Mouse (Mus musculus): ENCODE measurements at regions not wholly inside any gene's neighbourhood (a gene's known extent, or its start where the extent isn't known, plus 50 kb on each side); places are given as distances from the start of the nearest gene placed in this dataset.

DNA sequence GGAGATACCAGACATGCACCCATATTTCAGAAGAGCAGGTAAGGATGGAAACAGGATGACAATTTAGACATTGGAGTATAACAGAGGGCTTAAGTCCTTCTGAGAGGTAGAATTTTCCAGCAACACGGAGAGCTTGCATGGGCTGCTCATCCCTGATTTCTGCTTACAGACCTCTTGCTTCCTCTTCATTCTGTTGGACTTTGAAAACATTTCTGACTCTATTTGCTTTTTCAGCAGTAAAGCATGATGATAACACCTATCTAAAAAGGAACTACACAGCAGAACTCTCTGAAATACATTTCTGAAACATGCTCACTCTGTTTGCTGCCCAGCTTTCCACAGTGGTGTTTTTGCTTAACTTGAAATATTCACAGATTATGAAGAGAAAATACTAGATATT, 176.6 kb upstream of the Igsf10 start:
- 66% methylated on average over 1 of the region's 1 CpGs for WGBS

DNA sequence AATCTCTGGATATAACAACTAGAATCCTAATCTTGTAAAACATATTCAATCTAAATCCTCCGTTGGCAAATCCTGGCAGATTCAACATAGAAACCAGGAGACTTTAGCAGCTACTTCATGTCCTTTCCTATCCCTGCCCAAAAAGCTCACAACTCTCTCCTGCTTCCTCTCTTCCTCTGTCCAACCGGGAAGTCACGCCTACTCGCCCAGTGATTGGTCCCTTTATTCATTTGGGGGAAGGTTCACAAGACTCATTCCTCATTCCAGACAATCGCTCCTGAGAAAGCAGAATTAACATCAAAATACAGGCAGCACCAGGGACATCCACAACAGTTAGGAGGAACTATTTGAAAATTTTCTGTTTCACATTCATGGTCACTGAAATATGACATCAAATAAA, 133.9 kb upstream of the Igsf10 start:
- no peak overlapping the region for H3K9ac ChIP-seq (ENCODE audit: low read depth, low read length)
- H3K4me1 ChIP-seq (ENCODE audit: control insufficient read depth, insufficient read depth, low read length), result no peaks in the 10 kb centered on the region
- H3K79me2 ChIP-seq (replicated peaks; ENCODE audit: control insufficient read depth, insufficient read depth, low read length), result no peaks in the 10 kb centered on the region
- DNase-seq, result no peak
- no peaks in the 10 kb centered on the region for H3K36me3 ChIP-seq (ENCODE audit: control insufficient read depth, insufficient read depth, low read length)
- H3K27ac ChIP-seq, result no peak overlapping the region
- WGBS, result 23% methylated on average over 5 of the region's 5 CpGs
- intact Hi-C loops (cut with DNase I), result no loop called here
- TF ChIP-seq EP300 (IDR thresholded peaks at IDR 0.05; ENCODE audit: insufficient read depth, low read depth, low read length), result no peak
- no peak for TF ChIP-seq CTCF (IDR thresholded peaks at IDR 0.05)
- no peak for TF ChIP-seq POLR2A (IDR thresholded peaks at IDR 0.05; ENCODE audit: insufficient read depth, low read depth, low read length)
- no peak overlapping the region for H3K4me3 ChIP-seq
- H3K27me3 ChIP-seq (ENCODE audit: control insufficient read depth, insufficient read depth, low read length), result no peaks in the 10 kb centered on the region

More for the DNA sequence above, 176.6 kb upstream of the Igsf10 start:
- DNase-seq, result no peak
- Histone ChIP-seq H3K79me2 (replicated peaks; ENCODE audit: control insufficient read depth, insufficient read depth, low read length) (no peaks in the 10 kb centered on the region), H3K9ac (ENCODE audit: low read depth, low read length) (no peak overlapping the region), H3K27ac (no peak overlapping the region), H3K36me3 (ENCODE audit: control insufficient read depth, insufficient read depth, low read length) (no peaks in the 10 kb centered on the region), H3K27me3 (ENCODE audit: control insufficient read depth, insufficient read depth, low read length) (no peaks in the 10 kb centered on the region), H3K4me1 (ENCODE audit: control insufficient read depth, insufficient read depth, low read length) (no peaks in the 10 kb centered on the region), H3K4me3 (no peak overlapping the region)
- no peak for TF ChIP-seq POLR2A (IDR thresholded peaks at IDR 0.05; ENCODE audit: insufficient read depth, low read depth, low read length)
- TF ChIP-seq EP300 (IDR thresholded peaks at IDR 0.05; ENCODE audit: insufficient read depth, low read depth, low read length), result no peak
- TF ChIP-seq CTCF (IDR thresholded peaks at IDR 0.05), result no peak
- intact Hi-C loops (cut with DNase I), result no loop called here

DNA sequence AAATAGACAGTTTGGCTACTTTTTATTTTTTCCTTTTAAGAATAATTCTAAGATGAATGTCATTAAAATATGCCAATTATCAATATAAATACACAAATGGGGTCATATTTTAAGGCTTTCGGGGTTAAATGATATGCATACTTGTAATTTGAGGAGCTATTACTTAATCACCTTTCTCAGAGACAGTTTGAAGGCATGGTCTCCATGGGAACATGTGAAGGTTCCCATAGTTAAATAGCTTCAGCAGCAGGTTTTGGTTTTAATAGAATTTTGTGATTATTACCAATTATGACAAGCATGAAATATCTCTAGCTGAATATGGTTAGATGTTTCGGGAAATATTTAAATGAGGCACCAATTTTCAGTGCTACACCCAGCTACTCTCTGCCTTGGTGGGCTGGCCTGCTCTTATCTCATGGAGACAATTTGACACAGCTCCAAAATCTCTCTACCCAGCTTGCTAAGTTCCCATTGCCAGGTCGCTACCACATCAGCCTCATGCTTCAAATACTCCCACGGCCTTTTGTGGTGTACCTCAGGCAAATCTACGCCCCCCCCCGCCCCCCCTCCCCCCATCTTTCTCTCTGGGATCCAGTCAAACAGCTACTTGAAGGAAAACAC, 133.4 kb upstream of the Igsf10 start:
- Histone ChIP-seq H3K27me3 (ENCODE audit: control insufficient read depth, insufficient read depth, low read length) (no peaks in the 10 kb centered on the region), H3K27ac (no peak overlapping the region), H3K4me1 (ENCODE audit: control insufficient read depth, insufficient read depth, low read length) (no peaks in the 10 kb centered on the region), H3K36me3 (ENCODE audit: control insufficient read depth, insufficient read depth, low read length) (no peaks in the 10 kb centered on the region), H3K79me2 (replicated peaks; ENCODE audit: control insufficient read depth, insufficient read depth, low read length) (no peaks in the 10 kb centered on the region), H3K4me3 (no peak overlapping the region), H3K9ac (ENCODE audit: low read depth, low read length) (no peak overlapping the region)
- WGBS, result 33% methylated on average over 6 of the region's 6 CpGs
- no peak for DNase-seq
- intact Hi-C loops (cut with DNase I), result no loop called here
- no peak for TF ChIP-seq POLR2A (IDR thresholded peaks at IDR 0.05; ENCODE audit: insufficient read depth, low read depth, low read length)
- no peak for TF ChIP-seq EP300 (IDR thresholded peaks at IDR 0.05; ENCODE audit: insufficient read depth, low read depth, low read length)
- TF ChIP-seq CTCF (IDR thresholded peaks at IDR 0.05), result no peak

DNA sequence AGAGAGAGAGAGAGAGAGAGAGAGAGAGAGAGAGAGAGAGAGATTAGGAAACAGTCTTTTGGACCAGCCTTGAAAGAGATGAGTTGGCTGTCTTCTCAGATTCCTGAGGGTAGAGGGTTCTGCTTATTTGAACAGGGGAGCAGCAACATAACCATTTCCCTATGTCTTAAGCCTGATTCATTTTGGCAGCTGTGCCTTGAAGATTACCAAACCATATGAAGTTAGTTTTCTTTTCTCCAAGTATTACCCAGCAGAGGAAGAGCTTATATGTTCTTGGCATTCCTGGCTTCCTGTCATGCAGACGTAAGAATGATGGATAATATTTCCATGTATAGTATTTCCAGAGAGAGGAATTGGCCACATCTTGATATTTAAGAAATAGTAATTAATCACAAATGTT, 124.8 kb upstream of the Igsf10 start:
- H3K4me1 ChIP-seq (ENCODE audit: control insufficient read depth, insufficient read depth, low read length), result no peaks in the 10 kb centered on the region
- no peaks in the 10 kb centered on the region for H3K27me3 ChIP-seq (ENCODE audit: control insufficient read depth, insufficient read depth, low read length)
- no peak for TF ChIP-seq EP300 (IDR thresholded peaks at IDR 0.05; ENCODE audit: insufficient read depth, low read depth, low read length)
- TF ChIP-seq CTCF (IDR thresholded peaks at IDR 0.05), result no peak
- TF ChIP-seq POLR2A (IDR thresholded peaks at IDR 0.05; ENCODE audit: insufficient read depth, low read depth, low read length), result no peak
- no peak overlapping the region for H3K4me3 ChIP-seq
- 28% methylated on average over 1 of the region's 1 CpGs for WGBS
- intact Hi-C loops (cut with DNase I), result no loop called here
- no peak overlapping the region for H3K27ac ChIP-seq
- DNase-seq, result no peak
- H3K79me2 ChIP-seq (replicated peaks; ENCODE audit: control insufficient read depth, insufficient read depth, low read length), result no peaks in the 10 kb centered on the region
- no peaks in the 10 kb centered on the region for H3K36me3 ChIP-seq (ENCODE audit: control insufficient read depth, insufficient read depth, low read length)
- no peak overlapping the region for H3K9ac ChIP-seq (ENCODE audit: low read depth, low read length)

DNA sequence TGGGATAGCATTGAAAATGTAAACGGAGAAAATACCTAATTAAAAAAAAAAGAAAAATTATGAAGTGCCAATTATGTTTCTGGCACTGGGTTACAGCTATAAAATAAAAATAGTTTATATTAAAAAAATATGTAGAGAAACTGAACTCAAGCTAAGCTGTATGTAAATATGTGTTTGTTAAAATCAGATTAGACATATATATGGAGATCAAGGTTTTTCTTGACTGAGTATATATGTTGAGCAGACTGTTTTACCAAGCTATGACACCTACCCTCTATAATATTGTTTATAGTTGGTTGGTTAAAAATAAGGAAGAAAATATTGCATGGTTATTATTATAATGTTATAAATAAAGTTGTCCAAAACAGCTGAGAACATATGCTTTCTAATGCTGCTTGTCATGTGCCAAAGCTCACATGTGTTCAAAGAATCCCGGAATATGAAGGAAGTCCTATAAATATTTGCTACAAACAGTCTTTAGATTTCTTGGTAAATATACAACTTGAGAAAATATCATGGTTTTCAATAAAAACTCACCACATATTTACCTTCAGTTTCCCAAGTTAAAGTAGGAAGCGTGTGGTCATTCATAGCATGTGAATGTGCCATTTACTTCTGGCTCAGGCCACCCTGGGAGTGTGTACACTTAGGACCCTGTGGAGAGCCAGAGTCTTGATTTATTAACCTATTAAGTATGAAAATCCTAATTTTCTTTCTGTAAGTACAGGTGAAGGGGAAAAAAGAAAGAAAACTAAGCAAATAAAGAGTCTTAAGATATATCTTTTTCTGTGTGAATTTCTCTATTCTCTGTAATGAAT, 118.4 kb upstream of the Igsf10 start:
- intact Hi-C loops (cut with DNase I), result no loop called here
- 75% methylated on average over 3 of the region's 3 CpGs for WGBS
- TF ChIP-seq POLR2A (IDR thresholded peaks at IDR 0.05; ENCODE audit: insufficient read depth, low read depth, low read length) (no peak), EP300 (IDR thresholded peaks at IDR 0.05; ENCODE audit: insufficient read depth, low read depth, low read length) (no peak), CTCF (IDR thresholded peaks at IDR 0.05) (no peak)
- no peaks in the 10 kb centered on the region for H3K4me1 ChIP-seq (ENCODE audit: control insufficient read depth, insufficient read depth, low read length)
- H3K36me3 ChIP-seq (ENCODE audit: control insufficient read depth, insufficient read depth, low read length), result no peaks in the 10 kb centered on the region
- DNase-seq, result no peak
- no peak overlapping the region for H3K4me3 ChIP-seq
- no peak overlapping the region for H3K9ac ChIP-seq (ENCODE audit: low read depth, low read length)
- no peaks in the 10 kb centered on the region for H3K79me2 ChIP-seq (replicated peaks; ENCODE audit: control insufficient read depth, insufficient read depth, low read length)
- H3K27me3 ChIP-seq (ENCODE audit: control insufficient read depth, insufficient read depth, low read length), result no peaks in the 10 kb centered on the region
- H3K27ac ChIP-seq, result no peak overlapping the region

DNA sequence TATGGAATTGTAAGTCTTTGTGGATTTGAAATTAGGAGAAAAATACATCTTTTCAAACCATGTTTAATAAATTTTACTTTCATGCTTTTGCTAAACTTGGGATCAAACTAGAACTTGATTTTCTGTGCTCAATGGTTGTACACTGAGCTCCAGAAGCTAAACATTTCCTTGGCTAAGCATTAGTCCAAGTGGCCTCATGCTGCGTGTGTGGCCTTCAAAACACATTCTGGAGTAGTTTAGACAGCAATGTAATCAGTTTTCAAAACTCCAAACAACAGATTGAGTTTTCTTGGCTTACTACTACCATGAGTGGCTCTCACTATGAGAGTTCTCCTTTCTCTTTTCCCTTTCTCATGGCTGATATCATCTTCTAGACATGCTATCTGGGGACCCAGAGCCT, 112.7 kb upstream of the Igsf10 start:
- no peaks in the 10 kb centered on the region for H3K4me1 ChIP-seq (ENCODE audit: control insufficient read depth, insufficient read depth, low read length)
- H3K9ac ChIP-seq (ENCODE audit: low read depth, low read length), result no peak overlapping the region
- H3K27ac ChIP-seq, result no peak overlapping the region
- 66% methylated on average over 1 of the region's 1 CpGs for WGBS
- H3K36me3 ChIP-seq (ENCODE audit: control insufficient read depth, insufficient read depth, low read length), result no peaks in the 10 kb centered on the region
- intact Hi-C loops (cut with DNase I), result no loop called here
- no peak for TF ChIP-seq EP300 (IDR thresholded peaks at IDR 0.05; ENCODE audit: insufficient read depth, low read depth, low read length)
- H3K4me3 ChIP-seq, result no peak overlapping the region
- no peak for DNase-seq
- H3K27me3 ChIP-seq (ENCODE audit: control insufficient read depth, insufficient read depth, low read length), result no peaks in the 10 kb centered on the region
- H3K79me2 ChIP-seq (replicated peaks; ENCODE audit: control insufficient read depth, insufficient read depth, low read length), result no peaks in the 10 kb centered on the region; the same call in 1 of the 2 replicates
